Mouse (Mus musculus): ENCODE results near the gene Mthfd1l. TPM values are rescaled to one million over a fixed set of nuclear protein-coding genes. Genes with fewer than 3 reads are reported as not detected.

The Mthfd1l gene
- total and polyA plus RNA-seq, 3 experiments, result 84.0 to 94.8 (median 90.3) TPM

DNA sequence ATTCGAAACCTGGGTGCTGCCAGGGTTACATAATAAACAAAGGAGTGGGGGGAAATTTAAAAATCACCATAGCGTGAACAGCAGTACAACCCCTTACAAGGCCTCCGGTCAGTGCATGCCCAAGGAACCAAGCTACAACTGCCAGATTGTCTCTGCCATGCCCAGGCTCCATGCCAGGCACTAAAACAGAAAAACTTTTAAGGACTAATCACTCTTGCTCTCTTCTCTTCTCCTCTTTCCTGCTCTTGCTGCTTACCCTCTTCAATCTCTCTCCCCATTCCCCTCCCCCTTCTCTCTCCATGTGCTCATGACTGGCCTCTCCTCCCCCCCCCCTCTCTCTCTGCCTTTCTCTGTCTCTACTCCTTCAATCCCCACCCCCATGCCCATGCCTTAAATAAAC lies 190.1 kb downstream of the Mthfd1l start:
- Histone ChIP-seq H3K36me3 (replicated peaks in 1 of 2; ENCODE audit: control insufficient read depth in 1 of 2, insufficient read depth in 1 of 2, low read length in 1 of 2) (peaks cover 0 to 7% of the 10 kb centered on the region in 2 experiments), H3K79me2 (replicated peaks; ENCODE audit: control insufficient read depth, extremely low read depth, insufficient read depth, poor library complexity, severe bottlenecking) (no peaks in the 10 kb centered on the region), H3K27ac (ENCODE audit: insufficient read depth, low read depth) (no peak overlapping the region), H3K4me3 (replicated peaks in 1 of 3; ENCODE audit: low read depth in 2 of 3, low read length in 2 of 3, poor library complexity in 1 of 3) (no peak overlapping the region), H3K4me2 (ENCODE audit: insufficient read depth, low read depth, poor library complexity, severe bottlenecking) (no peak overlapping the region), H3K4me1 (ENCODE audit: control insufficient read depth in 1 of 2, insufficient read depth in 2 of 2) (peaks cover 0 to 5% of the 10 kb centered on the region in 2 experiments; a peak in 1 of 4 replicates), H3K9ac (ENCODE audit: insufficient read depth, low read depth) (no peak overlapping the region), H3K9me3 (replicated peaks; ENCODE audit: low read length) (no peaks in the 10 kb centered on the region), H3K27me3 (replicated peaks) (no peaks in the 10 kb centered on the region)
- in situ Hi-C loops (cut with MboI; ENCODE audit: low pct_ligation_motif_present, low pct_unique_long_range_greater_than_20kb, low sequenced_read_pairs), result no loop called here
- TF ChIP-seq NELFE (IDR thresholded peaks at IDR 0.05; ENCODE audit: low read depth, low read length) (no peak), ZKSCAN1 (IDR thresholded peaks at IDR 0.05; ENCODE audit: borderline replicate concordance, low read depth, low read length) (no peak)
- dilution Hi-C loops (cut with MboI; ENCODE audit: extremely low pct_ligation_motif_present, extremely low pct_unique_long_range_greater_than_20kb, low sequenced_read_pairs), result no loop called here
- DNase-seq (ENCODE audit: extremely low read depth), result no peak

DNA sequence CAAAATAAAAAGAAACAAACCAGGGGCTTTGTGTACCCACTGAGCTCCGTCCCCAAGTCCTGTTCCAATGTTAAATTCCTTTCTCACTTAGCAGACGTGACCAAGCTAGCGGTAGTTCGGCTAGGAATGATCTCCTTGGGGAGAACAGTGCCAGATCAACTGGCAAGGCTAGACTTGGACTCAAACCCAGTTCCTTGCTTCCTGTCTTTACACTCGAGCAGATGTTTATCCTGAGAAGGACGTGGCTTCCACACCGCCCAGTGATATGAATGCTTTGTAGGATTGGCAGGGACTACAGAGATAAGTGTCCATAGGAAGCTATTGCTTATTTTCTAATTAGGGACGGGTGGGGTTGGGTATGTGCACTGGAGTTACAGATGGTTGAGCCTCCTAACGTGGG lies 191.8 kb downstream of the Mthfd1l start:
- Histone ChIP-seq H3K27me3 (replicated peaks) (no peaks in the 10 kb centered on the region), H3K27ac (ENCODE audit: insufficient read depth, low read depth) (no peak overlapping the region), H3K9me3 (replicated peaks; ENCODE audit: low read length) (no peaks in the 10 kb centered on the region), H3K79me2 (replicated peaks; ENCODE audit: control insufficient read depth, extremely low read depth, insufficient read depth, poor library complexity, severe bottlenecking) (no peaks in the 10 kb centered on the region), H3K9ac (ENCODE audit: insufficient read depth, low read depth) (no peak overlapping the region), H3K4me3 (replicated peaks in 1 of 3; ENCODE audit: low read depth in 2 of 3, low read length in 2 of 3, poor library complexity in 1 of 3) (no peak overlapping the region), H3K4me1 (ENCODE audit: control insufficient read depth in 1 of 2, insufficient read depth in 2 of 2) (peaks cover 0 to 5% of the 10 kb centered on the region in 2 experiments; a peak in 1 of 4 replicates), H3K4me2 (ENCODE audit: insufficient read depth, low read depth, poor library complexity, severe bottlenecking) (no peak overlapping the region), H3K36me3 (replicated peaks in 1 of 2; ENCODE audit: control insufficient read depth in 1 of 2, insufficient read depth in 1 of 2, low read length in 1 of 2) (peaks cover 0 to 4% of the 10 kb centered on the region in 2 experiments)
- no peak for DNase-seq (ENCODE audit: extremely low read depth)
- in situ Hi-C loops (cut with MboI; ENCODE audit: low pct_ligation_motif_present, low pct_unique_long_range_greater_than_20kb, low sequenced_read_pairs), result no loop called here
- TF ChIP-seq CHD1 (IDR thresholded peaks at IDR 0.05; ENCODE audit: low read depth, low read length) (no peak), IRF4 (IDR thresholded peaks at IDR 0.05; ENCODE audit: low read depth, low read length) (no peak), MYC (IDR thresholded peaks at IDR 0.05; ENCODE audit: low read depth, low read length) (no peak), PAX5 (IDR thresholded peaks at IDR 0.05; ENCODE audit: low read length) (no peak), POLR2AphosphoS2 (IDR thresholded peaks at IDR 0.05; ENCODE audit: low read depth, low read length) (no peak), TCF12 (IDR thresholded peaks at IDR 0.05; ENCODE audit: low read depth, low read length) (no peak), SMC3 (IDR thresholded peaks at IDR 0.05; ENCODE audit: low read depth, low read length) (no peak)
- dilution Hi-C loops (cut with MboI; ENCODE audit: extremely low pct_ligation_motif_present, extremely low pct_unique_long_range_greater_than_20kb, low sequenced_read_pairs), result no loop called here

DNA sequence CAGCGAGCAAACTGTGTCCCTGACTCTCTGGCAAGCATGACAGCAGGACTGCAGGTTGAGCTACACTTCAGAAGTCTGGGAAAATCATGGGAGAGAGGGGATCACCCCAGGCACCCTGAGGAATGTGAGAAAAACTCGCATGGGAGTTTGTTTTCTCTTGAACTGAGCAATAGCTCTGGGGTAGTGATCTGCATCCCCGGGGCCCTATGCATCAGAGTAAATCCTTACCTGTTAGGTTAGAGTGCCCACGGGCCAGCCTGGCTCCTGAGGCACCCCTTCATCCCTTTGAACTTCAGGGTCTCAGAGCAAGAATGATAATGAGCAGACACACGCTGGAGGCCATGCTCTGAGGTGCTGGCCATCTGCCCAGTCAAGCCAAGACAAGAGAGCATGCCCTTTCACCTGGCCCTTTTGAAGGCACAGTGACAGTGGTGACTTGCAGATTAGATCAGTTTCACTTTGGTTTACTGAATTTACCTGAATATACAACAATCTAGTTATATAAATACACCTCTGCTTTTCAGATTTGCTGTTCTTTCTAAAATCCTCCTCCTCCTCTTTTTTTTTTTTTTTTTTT lies 195.4 kb downstream of the Mthfd1l start:
- H3K36me3 ChIP-seq (replicated peaks in 1 of 2; ENCODE audit: control insufficient read depth in 1 of 2, insufficient read depth in 1 of 2, low read length in 1 of 2), result no peaks in the 10 kb centered on the region
- H3K27me3 ChIP-seq (replicated peaks), result no peaks in the 10 kb centered on the region
- no peak for DNase-seq (ENCODE audit: extremely low read depth)
- H3K4me1 ChIP-seq (ENCODE audit: control insufficient read depth in 1 of 2, insufficient read depth in 2 of 2), result peaks cover 0 to 5% of the 10 kb centered on the region in 2 experiments; a peak in 1 of 4 replicates
- TF ChIP-seq HCFC1 (IDR thresholded peaks at IDR 0.05; ENCODE audit: low read depth, low read length) (no peak), SMC3 (IDR thresholded peaks at IDR 0.05; ENCODE audit: low read depth, low read length) (no peak), CTCF (conservative IDR thresholded peaks at IDR 0.05 in 1 of 2, IDR thresholded peaks at IDR 0.05 in 1 of 2; ENCODE audit: low read depth in 2 of 2, low read length in 2 of 2) (no peak), ZC3H11A (IDR thresholded peaks at IDR 0.05; ENCODE audit: low read depth, low read length) (no peak), MAX (IDR thresholded peaks at IDR 0.05; ENCODE audit: low read length) (no peak), PAX5 (IDR thresholded peaks at IDR 0.05; ENCODE audit: low read length) (no peak), SIN3A (IDR thresholded peaks at IDR 0.05; ENCODE audit: low read length) (no peak), JUND (conservative IDR thresholded peaks at IDR 0.05; ENCODE audit: low read depth, low read length) (no peak), MEF2A (IDR thresholded peaks at IDR 0.05; ENCODE audit: borderline replicate concordance, low read depth, low read length) (no peak), MXI1 (IDR thresholded peaks at IDR 0.05; ENCODE audit: low read depth, low read length) (no peak), MAFK (IDR thresholded peaks at IDR 0.05; ENCODE audit: insufficient replicate concordance, low read length) (no peak), EP300 (IDR thresholded peaks at IDR 0.05; ENCODE audit: low read length) (no peak), NRF1 (IDR thresholded peaks at IDR 0.05; ENCODE audit: low read depth, low read length) (no peak)
- no peak overlapping the region for H3K4me3 ChIP-seq (replicated peaks in 1 of 3; ENCODE audit: low read depth in 2 of 3, low read length in 2 of 3, poor library complexity in 1 of 3)
- H3K79me2 ChIP-seq (replicated peaks; ENCODE audit: control insufficient read depth, extremely low read depth, insufficient read depth, poor library complexity, severe bottlenecking), result no peaks in the 10 kb centered on the region
- no peak overlapping the region for H3K9ac ChIP-seq (ENCODE audit: insufficient read depth, low read depth)
- no peak overlapping the region for H3K27ac ChIP-seq (ENCODE audit: insufficient read depth, low read depth)
- in situ Hi-C loops (cut with MboI; ENCODE audit: low pct_ligation_motif_present, low pct_unique_long_range_greater_than_20kb, low sequenced_read_pairs), result no loop called here
- H3K4me2 ChIP-seq (ENCODE audit: insufficient read depth, low read depth, poor library complexity, severe bottlenecking), result no peak overlapping the region
- H3K9me3 ChIP-seq (replicated peaks; ENCODE audit: low read length), result no peaks in the 10 kb centered on the region
- dilution Hi-C loops (cut with MboI; ENCODE audit: extremely low pct_ligation_motif_present, extremely low pct_unique_long_range_greater_than_20kb, low sequenced_read_pairs), result no loop called here
